Mouse (Mus musculus) cerebellum, adult 9-10 months (tissue): Measurements from ENCODE around the gene Psmb6.

Experiments
- DNase-seq: peaks from one replicate; pipeline ENCODE4 v3.0.0; 2022

The Psmb6 gene

GRCm38 (mm10) chr11:70573872-70574271 lies 48.7 kb downstream of the Psmb6 start:
- DNase-seq: no peak

- no peak for DNase-seq
Observed at GRCm38 (mm10) chr11:70577201-70577600, 52.0 kb downstream of the Psmb6 start.
